In the genomic region with DNA sequence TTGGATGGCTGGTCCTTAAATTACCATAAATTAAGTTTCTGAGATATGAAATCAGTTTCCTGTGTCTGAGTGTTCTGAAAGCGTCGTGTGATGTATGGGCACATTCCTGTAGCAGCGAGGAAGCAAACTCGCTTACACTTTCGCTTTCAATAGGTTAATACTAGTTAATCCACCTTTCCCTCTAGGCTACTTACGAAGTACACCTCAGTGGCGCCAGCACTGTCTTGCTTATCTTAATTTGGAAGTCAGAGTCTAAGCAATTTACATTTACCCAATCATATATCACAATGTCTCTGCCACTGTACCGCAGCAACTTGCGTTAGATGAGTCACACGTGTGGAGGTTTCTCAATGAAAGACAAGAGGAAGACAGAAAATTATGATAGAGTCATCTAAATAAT, we compare ENCODE assay signal across 13 mouse cellular contexts. TPM values are rescaled to one million over a fixed set of nuclear protein-coding genes. Genes with fewer than 3 reads are reported as not detected.
A peak's percentile ranks its signal among the peaks of the same experiment; 100 is the strongest.
DNase-seq lines count a peak whose midpoint lies in the region; ATAC-seq and TF ChIP-seq lines count a peak whose summit lies in the region.
"Had no signal": no experiment of that assay in that cellular context is flagged by ENCODE, and none has a peak within 500 bp of the region (broad histone marks: within the 10 kb centered on the region; RNA-seq: fewer than 3 reads in every experiment).

No protein-coding gene starts in this region.

- peak overlapping the region; percentile 39 for H3K4me2 ChIP-seq in kidney, postnatal 0 days (ENCODE audit: low read length)
- H3K4me2 ChIP-seq in CH12.LX (ENCODE audit: insufficient read depth, low read depth, poor library complexity, severe bottlenecking), result peak overlapping the region; percentile 90
- H3K4me2 ChIP-seq in forebrain, embryonic 14.5 days (ENCODE audit: low read length), result no peak overlapping the region
- H3K4me2 ChIP-seq in hindbrain, embryonic 16.5 days (ENCODE audit: low read length), result no peak overlapping the region
- H3K4me2 ChIP-seq: liver, embryonic 15.5 days had no signal

- TF ChIP-seq EP300 in CH12.LX (IDR thresholded peaks at IDR 0.05; ENCODE audit: low read length), result no peak

- no peaks in the 10 kb centered on the region for H3K36me3 ChIP-seq in kidney, postnatal 0 days (ENCODE audit: insufficient read depth, low read length)
- no peaks in the 10 kb centered on the region for H3K36me3 ChIP-seq in CH12.LX (replicated peaks in 1 of 2; ENCODE audit: control insufficient read depth in 1 of 2, insufficient read depth in 1 of 2, low read length in 1 of 2)
- no peaks in the 10 kb centered on the region for H3K36me3 ChIP-seq in forebrain, embryonic 14.5 days (ENCODE audit: control insufficient read depth, insufficient read depth, low read length)
- no peaks in the 10 kb centered on the region for H3K36me3 ChIP-seq in hindbrain, embryonic 16.5 days (ENCODE audit: control insufficient read depth, insufficient read depth, low read length)
- H3K36me3 ChIP-seq: heart, embryonic 10.5 days; liver, embryonic 15.5 days had no signal

- TF ChIP-seq POLR2A in CH12.LX (IDR thresholded peaks at IDR 0.05; ENCODE audit: low read depth, low read length), result no peak

- TF ChIP-seq RAD21 in CH12.LX (IDR thresholded peaks at IDR 0.05; ENCODE audit: low read depth, low read length), result no peak

- no peaks in the 10 kb centered on the region for H3K27me3 ChIP-seq in kidney, postnatal 0 days (ENCODE audit: insufficient read depth, low read length)
- no peaks in the 10 kb centered on the region for H3K27me3 ChIP-seq in CH12.LX (replicated peaks)
- no peaks in the 10 kb centered on the region for H3K27me3 ChIP-seq in forebrain, embryonic 14.5 days (replicated peaks; ENCODE audit: control insufficient read depth, insufficient read depth, low read length)
- no peaks in the 10 kb centered on the region for H3K27me3 ChIP-seq in hindbrain, embryonic 16.5 days (replicated peaks; ENCODE audit: control insufficient read depth, insufficient read depth, low read length)
- H3K27me3 ChIP-seq: liver, embryonic 15.5 days had no signal

- WGBS in kidney, postnatal 0 days, result 54% methylated on average over 10 of the region's 10 CpGs
- 89% methylated on average over 10 of the region's 10 CpGs for WGBS in forebrain, embryonic 14.5 days
- WGBS in hindbrain, embryonic 16.5 days, result 83% methylated on average over 10 of the region's 10 CpGs

- no peak for ATAC-seq in kidney, postnatal 0 days (replicated peaks; ENCODE audit: low FRiP score, low read depth)
- no peak for ATAC-seq in forebrain, embryonic 14.5 days
- no peak for ATAC-seq in hindbrain, embryonic 16.5 days

- H3K9ac ChIP-seq in kidney, postnatal 0 days (ENCODE audit: low read depth, low read length), result no peak overlapping the region
- H3K9ac ChIP-seq in CH12.LX (ENCODE audit: insufficient read depth, low read depth), result no peak overlapping the region; the same call in 1 of the 2 replicates
- H3K9ac ChIP-seq in forebrain, embryonic 14.5 days (ENCODE audit: low read length), result no peak overlapping the region
- H3K9ac ChIP-seq in hindbrain, embryonic 16.5 days (ENCODE audit: low read depth, low read length), result no peak overlapping the region
- H3K9ac ChIP-seq: liver, embryonic 15.5 days had no signal

- no peak for TF ChIP-seq CTCF in kidney, postnatal 0 days (IDR thresholded peaks at IDR 0.05; ENCODE audit: low read depth)
- TF ChIP-seq CTCF in CH12.LX (conservative IDR thresholded peaks at IDR 0.05 in 1 of 2, IDR thresholded peaks at IDR 0.05 in 1 of 2; ENCODE audit: low read depth in 2 of 2, low read length in 2 of 2), result no peak

- 0 out of 2 replicates have a peak overlapping the region, but pooled peaks have one; percentile 18 for H3K4me3 ChIP-seq in kidney, postnatal 0 days (replicated peaks; ENCODE audit: low read depth, low read length)
- H3K4me3 ChIP-seq in CH12.LX (replicated peaks in 1 of 3; ENCODE audit: low read depth in 2 of 3, low read length in 2 of 3, poor library complexity in 1 of 3), result peak overlapping the region in 1 of 3 experiments; percentile 35
- no peak overlapping the region for H3K4me3 ChIP-seq in forebrain, embryonic 14.5 days (ENCODE audit: low read depth, low read length)
- no peak overlapping the region for H3K4me3 ChIP-seq in hindbrain, embryonic 16.5 days (ENCODE audit: low read length)
- H3K4me3 ChIP-seq: heart, embryonic 10.5 days; liver, embryonic 15.5 days had no signal

- peak; percentile 19 for DNase-seq in kidney, postnatal 0 days (ENCODE audit: low spot score)
- DNase-seq in kidney, adult 18-20 months, result no peak
- no peak for DNase-seq in CH12.LX (ENCODE audit: extremely low read depth)
- peak; percentile 71 for DNase-seq in fat pad, adult 2 months (ENCODE audit: extremely low read depth, low read depth, low spot score)
- DNase-seq in naive thymus-derived CD4-positive, alpha-beta T cell, adult 2 months (ENCODE audit: low read depth), result peak; percentile 59
- no peak for DNase-seq in forebrain, embryonic 14.5 days (ENCODE audit: low spot score)
- DNase-seq: cerebellum, postnatal 14 days; thymus, postnatal 4 days had no signal

- H3K27ac ChIP-seq in kidney, postnatal 0 days, result no peak overlapping the region
- H3K27ac ChIP-seq in CH12.LX (ENCODE audit: insufficient read depth, low read depth), result no peak overlapping the region
- H3K27ac ChIP-seq in forebrain, embryonic 14.5 days (ENCODE audit: low read depth, low read length), result no peak overlapping the region
- no peak overlapping the region for H3K27ac ChIP-seq in hindbrain, embryonic 16.5 days (ENCODE audit: low read depth, low read length)
- H3K27ac ChIP-seq: heart, embryonic 10.5 days; liver, embryonic 15.5 days had no signal

- no peaks in the 10 kb centered on the region for H3K4me1 ChIP-seq in kidney, postnatal 0 days (replicated peaks; ENCODE audit: insufficient read depth, low read length)
- H3K4me1 ChIP-seq in CH12.LX (ENCODE audit: control insufficient read depth in 1 of 2, insufficient read depth in 2 of 2), result peaks cover 5 to 16% of the 10 kb centered on the region in 2 experiments; a peak in 3 of 4 replicates
- no peaks in the 10 kb centered on the region for H3K4me1 ChIP-seq in forebrain, embryonic 14.5 days (ENCODE audit: control insufficient read depth, insufficient read depth, low read length)
- H3K4me1 ChIP-seq in hindbrain, embryonic 16.5 days (ENCODE audit: control insufficient read depth, insufficient read depth, low read depth, low read length), result no peaks in the 10 kb centered on the region
- H3K4me1 ChIP-seq: heart, embryonic 10.5 days; liver, embryonic 15.5 days had no signal

- dilution Hi-C loops in CH12.LX (cut with MboI; ENCODE audit: extremely low pct_ligation_motif_present, extremely low pct_unique_long_range_greater_than_20kb, low sequenced_read_pairs), result no loop called here

- in situ Hi-C loops in CH12.LX (cut with MboI; ENCODE audit: low pct_ligation_motif_present, low pct_unique_long_range_greater_than_20kb, low sequenced_read_pairs), result loop anchor here (10.0 kb wide), 1 partner anchor 458 kb away; no protein-coding TSS in a partner anchor

- H3K79me2 ChIP-seq in CH12.LX (replicated peaks; ENCODE audit: control insufficient read depth, extremely low read depth, insufficient read depth, poor library complexity, severe bottlenecking), result no peaks in the 10 kb centered on the region

- no peaks in the 10 kb centered on the region for H3K9me3 ChIP-seq in kidney, postnatal 0 days (replicated peaks; ENCODE audit: low read length)
- no peaks in the 10 kb centered on the region for H3K9me3 ChIP-seq in CH12.LX (replicated peaks; ENCODE audit: low read length)
- H3K9me3 ChIP-seq in forebrain, embryonic 14.5 days (replicated peaks; ENCODE audit: control insufficient read depth, low read length), result no peaks in the 10 kb centered on the region
- H3K9me3 ChIP-seq in hindbrain, embryonic 16.5 days (ENCODE audit: control insufficient read depth, low read length), result no peaks in the 10 kb centered on the region
- H3K9me3 ChIP-seq: heart, embryonic 10.5 days; liver, embryonic 15.5 days had no signal

TF ChIP-seq in CH12.LX, 34 proteins besides CTCF, POLR2A, EP300 and RAD21:
- TF ChIP-seq BHLHE40 (IDR thresholded peaks at IDR 0.05; ENCODE audit: low read depth, low read length) (peak; percentile 5; the same call in 1 of the 2 replicates), SMC3 (IDR thresholded peaks at IDR 0.05; ENCODE audit: low read depth, low read length) (no peak)

RNA-seq across cellular contexts. Expression of gene Lrrc72, which starts 36.3 kb away (rescaled TPM):
- polyA plus RNA-seq in kidney, postnatal 0 days (2015; fragmentation: Nextera tagmentation; extraction: Ambion mirVana), result not detected in 2 replicates
- not detected in 2 replicates for total RNA-seq in CH12.LX (2012; rRNA removed)
- not detected in 2 replicates for total RNA-seq in CH12.LX (2014; rRNA removed)
- not detected in 2 replicates for polyA plus RNA-seq in CH12.LX (2012; ENCODE audit: insufficient read length, low read depth)
- not detected in 2 replicates for polyA plus RNA-seq in forebrain, embryonic 14.5 days (2014; fragmentation: Nextera tagmentation; extraction: Ambion mirVana)
- not detected in 2 replicates for polyA plus RNA-seq in hindbrain, embryonic 16.5 days (2015; fragmentation: Nextera tagmentation; extraction: Ambion mirVana)
- total RNA-seq: layer of hippocampus, postnatal 14 days had no signal
- polyA plus RNA-seq: heart, embryonic 10.5 days; liver, embryonic 15.5 days; neural tube, embryonic 11.5 days had no signal

RNA-seq across cellular contexts. Expression of gene Bzw2, which starts 59.0 kb away (rescaled TPM):
- 157 and 163 TPM in 2 replicates for polyA plus RNA-seq in kidney, postnatal 0 days (2015; fragmentation: Nextera tagmentation; extraction: Ambion mirVana)
- total RNA-seq in CH12.LX (2012; rRNA removed) (161 and 192 TPM in 2 replicates), CH12.LX (2014; rRNA removed) (412 and 424 TPM in 2 replicates)
- polyA plus RNA-seq in CH12.LX (2012; ENCODE audit: insufficient read length, low read depth), result 254 and 275 TPM in 2 replicates
- polyA plus RNA-seq in forebrain, embryonic 14.5 days (2014; fragmentation: Nextera tagmentation; extraction: Ambion mirVana), result 541 and 574 TPM in 2 replicates
- 330 and 343 TPM in 2 replicates for polyA plus RNA-seq in hindbrain, embryonic 16.5 days (2015; fragmentation: Nextera tagmentation; extraction: Ambion mirVana)

RNA-seq across cellular contexts. Expression of gene Ankmy2, which starts 60.0 kb away (rescaled TPM):
- polyA plus RNA-seq in kidney, postnatal 0 days (2015; fragmentation: Nextera tagmentation; extraction: Ambion mirVana), result 35.4 and 40.1 TPM in 2 replicates
- total RNA-seq in CH12.LX (2012; rRNA removed) (13.8 and 14.8 TPM in 2 replicates), CH12.LX (2014; rRNA removed) (19.1 and 20.9 TPM in 2 replicates)
- 16.7 and 16.8 TPM in 2 replicates for polyA plus RNA-seq in CH12.LX (2012; ENCODE audit: insufficient read length, low read depth)
- polyA plus RNA-seq in forebrain, embryonic 14.5 days (2014; fragmentation: Nextera tagmentation; extraction: Ambion mirVana), result 55.4 and 70.3 TPM in 2 replicates
- 78.6 and 81.0 TPM in 2 replicates for polyA plus RNA-seq in hindbrain, embryonic 16.5 days (2015; fragmentation: Nextera tagmentation; extraction: Ambion mirVana)

Comparison
In these comparisons a context has a peak if more than half of its experiments do, and no peak if none do; other contexts are left out.
1. DNase-seq: peak in kidney, postnatal 0 days (single experiment), fat pad, adult 2 months (single experiment) and naive thymus-derived CD4-positive, alpha-beta T cell, adult 2 months (single experiment); none in kidney, adult 18-20 months (single experiment), CH12.LX (single experiment) and forebrain, embryonic 14.5 days (single experiment).
2. H3K4me2 ChIP-seq: peak in kidney, postnatal 0 days (single experiment) and CH12.LX (single experiment); none in forebrain, embryonic 14.5 days (single experiment) and hindbrain, embryonic 16.5 days (single experiment).